Mouse (Mus musculus) cerebellum, adult 9-11 months (tissue): Measurements from ENCODE around the gene Fgf5.

Experiments used
- DNase-seq: peaks from one replicate; pipeline ENCODE4 v3.0.0; 2022

The Fgf5 gene

GRCm38 (mm10) chr5:98253838-98254821 is at the start of gene Fgf5:
TSS of gene Fgf5 (plus strand) at chr5:98254184.
- DNase-seq, result peak; percentile 36

GRCm38 (mm10) chr5:98212501-98212900 is 41.5 kb upstream of the Fgf5 start:
- DNase-seq, result no peak

DNA sequence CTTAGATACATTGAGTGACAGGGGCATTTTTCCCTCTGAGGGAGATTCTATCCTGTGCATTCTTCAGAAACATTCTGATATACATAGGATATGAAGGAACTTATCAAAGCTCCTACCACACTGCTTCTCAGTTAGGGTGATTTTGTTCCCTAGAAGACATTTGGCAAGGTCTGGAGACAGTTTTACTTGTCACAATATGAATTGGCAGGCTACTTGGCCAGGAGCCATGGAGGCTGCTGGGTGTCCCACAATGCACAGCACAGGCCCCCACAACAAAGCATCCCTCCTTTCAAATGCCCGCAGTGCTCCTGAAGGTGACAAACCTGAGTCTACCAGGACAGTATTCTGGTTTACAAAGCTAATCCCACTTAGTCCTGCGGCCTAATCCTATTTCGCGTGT is 32.0 kb upstream of the Fgf5 start:
- no peak for DNase-seq

DNA sequence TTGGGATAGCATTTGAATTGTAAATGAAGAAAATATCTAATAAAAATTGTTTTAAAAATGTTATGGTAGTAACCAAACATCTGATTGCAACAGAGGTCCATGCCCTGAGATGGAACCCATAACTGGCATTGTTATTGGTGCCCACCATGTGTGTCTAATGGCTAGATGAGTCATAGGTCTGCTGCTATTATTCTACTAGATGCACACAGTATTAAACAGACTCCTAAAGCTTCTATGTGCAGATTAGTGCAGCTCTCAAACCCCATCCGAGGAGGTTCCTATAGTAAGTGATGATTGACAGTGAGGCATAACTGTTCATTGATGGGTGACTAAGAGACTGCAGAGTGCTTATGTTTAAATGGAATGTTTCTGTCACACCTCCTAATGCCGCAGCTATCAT is 27.3 kb upstream of the Fgf5 start:
- DNase-seq, result no peak

DNA sequence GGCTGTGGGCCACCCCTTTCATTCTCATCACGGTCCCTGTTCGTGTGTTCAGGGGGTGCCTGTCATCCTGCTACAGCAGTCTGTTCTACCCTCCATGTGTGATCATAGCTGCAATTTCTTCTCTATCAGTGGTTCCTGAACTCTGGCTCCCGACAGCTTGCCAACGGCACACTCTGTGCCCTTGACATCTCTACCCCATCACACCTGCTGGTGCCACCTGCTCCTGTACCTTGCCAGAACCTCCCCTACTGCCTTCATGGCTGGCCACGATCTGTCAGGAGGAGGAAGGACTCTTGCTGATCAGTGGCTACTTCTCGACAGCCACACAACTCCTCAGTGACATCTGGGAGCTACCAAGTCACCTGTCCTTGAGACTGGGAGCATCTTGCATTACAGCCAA is 24.5 kb upstream of the Fgf5 start:
- DNase-seq, result peak; percentile 82

GRCm38 (mm10) chr5:98238466-98238865 is 15.5 kb upstream of the Fgf5 start:
- DNase-seq, result no peak

DNA sequence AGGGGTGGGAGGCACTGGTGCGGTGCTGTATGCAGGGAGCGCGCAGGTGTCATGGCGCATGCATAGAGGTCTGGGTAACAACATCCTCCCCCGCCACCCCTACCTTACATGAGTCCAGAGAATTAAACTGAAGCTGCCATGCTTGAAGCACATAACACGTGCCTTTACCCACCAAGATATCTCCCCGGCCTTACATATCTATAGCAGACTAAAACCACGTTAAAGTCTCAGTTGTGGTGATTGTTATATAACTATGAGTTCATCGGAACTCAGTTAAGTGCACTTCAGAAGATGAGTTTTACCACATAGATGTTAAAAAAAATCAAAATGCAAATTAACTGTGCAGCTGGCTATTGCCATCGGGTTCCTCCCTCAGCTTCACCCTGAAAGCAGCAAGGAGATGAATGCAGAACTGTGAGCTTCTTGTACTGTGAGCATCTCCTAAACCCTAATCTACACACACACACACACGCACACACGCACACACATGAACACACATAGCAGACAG is 12.6 kb upstream of the Fgf5 start:
- DNase-seq, result no peak

DNA sequence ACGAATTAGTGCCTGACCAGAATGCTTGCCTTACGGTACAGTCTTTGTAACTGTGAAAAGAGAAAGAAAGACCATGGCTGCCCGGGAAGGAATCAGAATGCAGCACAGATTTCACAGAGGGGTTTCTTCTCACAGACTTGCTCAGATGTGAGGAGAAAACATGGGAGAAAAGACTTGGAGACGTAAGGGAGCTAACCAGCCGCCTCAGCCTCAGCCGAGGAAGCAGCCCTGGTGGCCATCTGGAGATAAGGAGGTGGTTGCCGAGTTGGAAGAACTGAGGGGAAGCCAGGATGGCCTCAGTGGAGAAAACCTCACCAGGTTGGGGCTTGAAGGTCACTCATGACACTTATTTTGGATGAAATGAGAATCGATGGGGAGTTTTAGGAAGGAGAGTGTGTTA is 8.7 kb upstream of the Fgf5 start:
- DNase-seq, result no peak

DNA sequence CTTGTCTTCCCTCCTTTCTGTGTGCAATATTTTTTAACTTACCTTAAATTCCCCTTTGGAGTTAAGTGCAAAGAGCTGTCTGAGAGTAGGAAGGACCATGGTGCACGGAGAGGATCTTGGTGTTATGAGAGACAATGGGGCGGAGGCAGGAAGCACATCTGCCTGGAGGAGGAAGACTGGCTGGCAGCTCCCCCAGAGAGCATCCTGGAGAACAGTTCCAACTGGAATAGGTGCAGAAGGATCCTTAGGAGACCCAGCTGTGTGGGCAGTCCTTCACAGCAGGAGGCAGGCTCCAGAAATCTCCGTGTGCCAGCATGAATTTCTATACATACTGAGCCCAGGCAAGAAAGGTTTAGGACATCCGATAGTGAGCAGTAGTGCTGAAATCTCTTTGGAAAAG is 8.0 kb upstream of the Fgf5 start:
- no peak for DNase-seq

DNA sequence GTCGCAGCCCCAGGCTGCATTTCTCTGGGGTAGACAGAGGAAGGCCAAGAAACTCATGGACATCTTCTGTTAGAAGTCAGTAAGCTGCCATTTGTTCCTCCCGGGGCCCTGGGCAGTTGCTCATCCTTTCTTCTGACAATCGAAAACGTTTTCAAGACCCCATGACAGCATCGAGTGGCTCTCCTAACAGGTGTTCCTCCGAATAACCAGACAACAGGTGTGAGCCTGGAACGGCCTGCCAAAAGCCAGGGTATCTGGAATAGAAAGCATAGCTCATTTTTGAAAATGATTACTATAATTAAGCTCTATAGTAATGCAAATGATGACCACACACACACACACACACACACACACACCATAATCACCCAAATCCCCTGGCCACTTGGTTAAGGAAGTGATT is 7.2 kb upstream of the Fgf5 start:
- no peak for DNase-seq

- no peak for DNase-seq
Measured at GRCm38 (mm10) chr5:98247516-98247915, 6.5 kb upstream of the Fgf5 start.

- no peak for DNase-seq
Measured at GRCm38 (mm10) chr5:98253147-98253546, 837 bp upstream of the Fgf5 start.

DNA sequence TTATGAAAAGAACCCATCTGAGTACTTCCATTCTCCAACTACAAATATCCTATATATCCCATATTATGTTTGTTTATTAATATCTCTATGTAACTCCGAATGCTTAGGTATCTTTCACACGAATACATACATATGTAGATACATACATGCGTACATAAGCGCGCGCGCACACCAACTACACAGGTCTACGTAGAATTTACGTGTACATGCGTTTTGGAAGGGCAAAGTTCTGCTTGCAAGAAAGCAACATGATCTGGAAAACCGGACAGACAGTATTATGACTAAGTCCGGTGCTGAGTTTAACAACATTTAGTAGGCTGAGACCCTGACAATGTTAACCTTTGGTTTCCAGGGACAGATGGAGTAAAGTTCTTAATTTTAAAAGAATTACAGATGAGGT is 1.2 kb downstream of the Fgf5 start:
- no peak for DNase-seq

GRCm38 (mm10) chr5:98255760-98256490 is 1.9 kb downstream of the Fgf5 start:
- peak; percentile 34 for DNase-seq

GRCm38 (mm10) chr5:98275318-98275818 is 21.4 kb downstream of the Fgf5 start:
- DNase-seq, result no peak

DNA sequence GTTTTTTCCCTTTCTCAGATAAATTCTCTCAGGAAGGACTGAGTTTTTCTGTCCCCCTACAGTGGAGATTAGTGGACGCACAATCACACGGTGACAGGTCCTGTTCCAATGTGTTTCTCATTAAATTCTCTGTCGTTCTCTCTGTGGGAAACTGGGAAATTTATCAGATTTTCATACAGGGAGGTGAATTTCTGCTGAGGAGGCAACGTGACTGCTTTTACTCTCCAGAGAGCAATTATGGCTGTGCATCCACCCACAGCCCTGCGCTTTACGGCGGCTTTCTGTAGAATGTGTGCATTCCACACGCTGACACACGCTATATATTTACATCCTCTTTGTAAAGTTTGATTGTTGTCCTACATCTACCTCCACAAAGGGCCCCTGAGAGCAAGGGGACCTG is 28.0 kb downstream of the Fgf5 start:
- no peak for DNase-seq

DNA sequence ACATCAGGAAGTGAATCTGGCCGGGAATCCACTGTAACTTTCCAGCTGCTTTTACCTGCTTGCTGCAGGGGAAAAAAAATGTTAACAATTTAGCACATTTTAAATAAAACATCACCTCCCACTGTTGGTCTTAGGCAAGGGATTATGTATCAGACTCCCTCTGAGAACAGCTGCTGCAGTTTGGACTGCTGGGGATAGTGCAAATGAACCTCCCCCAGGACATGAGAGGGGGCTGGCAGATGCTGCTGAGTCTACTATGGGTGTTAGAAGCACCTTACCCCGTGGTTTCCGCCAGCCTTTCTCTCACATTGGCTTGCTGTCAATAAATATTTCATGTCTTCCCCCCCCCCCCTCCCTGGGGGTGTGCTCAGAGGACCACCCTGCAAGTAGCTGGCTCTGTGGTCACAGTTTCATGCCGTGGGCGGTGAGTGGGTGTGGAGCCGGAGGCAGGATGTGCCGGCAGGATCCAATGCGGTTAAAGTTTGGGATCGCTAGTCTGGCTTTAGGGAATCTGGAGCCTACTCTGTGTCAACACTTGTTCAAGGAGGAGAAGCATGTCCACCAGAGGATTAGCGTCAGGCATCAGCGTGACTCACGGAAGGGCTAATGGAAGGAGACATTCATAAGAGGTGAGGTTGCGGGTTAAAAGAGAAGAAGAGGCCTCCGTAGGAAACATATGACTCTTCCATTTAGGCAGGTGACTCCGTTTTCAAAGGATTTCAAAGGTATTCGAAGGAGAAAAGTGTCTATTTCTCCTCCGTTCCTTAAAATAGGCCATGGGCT is 29.9 kb downstream of the Fgf5 start:
- no peak for DNase-seq

DNA sequence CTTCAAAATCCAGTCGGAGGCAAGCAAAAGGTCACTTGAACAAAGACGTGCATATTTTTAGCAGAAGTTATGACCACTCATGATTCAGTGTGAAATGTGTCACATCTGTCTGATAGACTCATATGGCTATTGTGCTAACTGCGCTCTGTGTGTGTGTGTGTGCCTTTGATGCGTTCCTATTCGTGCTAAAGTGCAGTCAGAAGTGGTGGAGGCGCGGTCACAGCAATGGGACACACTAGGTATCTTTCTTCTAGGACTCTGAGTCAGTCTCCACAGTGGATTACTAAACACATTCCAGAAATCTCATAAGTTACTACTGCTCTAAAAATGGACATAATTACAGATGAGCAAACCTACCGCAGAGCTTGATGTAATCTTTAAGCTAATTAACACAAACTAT is 36.7 kb downstream of the Fgf5 start:
- no peak for DNase-seq

DNA sequence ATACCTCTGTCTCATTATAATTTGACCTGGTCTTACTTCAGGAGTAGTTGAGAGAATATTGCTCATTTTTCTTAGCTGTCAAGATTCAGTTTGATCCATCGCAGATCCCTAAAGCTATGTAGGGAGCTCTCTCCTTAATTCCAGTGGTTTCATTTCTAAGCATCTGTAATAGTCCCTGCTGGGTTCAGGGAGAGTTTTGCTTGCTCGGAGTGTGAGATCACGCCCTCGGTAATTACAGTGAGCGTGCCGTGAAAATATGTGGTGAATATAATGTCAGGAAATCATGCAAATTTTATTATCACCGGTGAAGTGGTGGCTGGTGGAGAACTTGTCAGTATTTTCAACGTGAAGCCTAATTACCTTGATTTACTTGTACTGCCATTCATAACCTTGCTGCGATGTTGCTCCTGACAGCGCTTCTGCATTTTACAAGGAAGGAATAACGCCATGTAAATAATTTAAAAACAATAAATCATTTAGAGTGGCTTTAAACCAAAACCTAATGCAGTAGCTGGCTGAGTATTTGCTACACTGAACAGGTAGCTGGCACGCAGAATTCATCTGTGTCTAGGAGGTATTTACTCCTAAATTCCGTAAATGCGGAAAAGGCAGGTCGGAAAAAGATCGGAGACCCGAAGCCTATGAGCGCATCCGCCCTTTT is 38.5 kb downstream of the Fgf5 start:
- DNase-seq, result no peak

GRCm38 (mm10) chr5:98293049-98293715 is 39.2 kb downstream of the Fgf5 start:
- DNase-seq, result no peak

DNA sequence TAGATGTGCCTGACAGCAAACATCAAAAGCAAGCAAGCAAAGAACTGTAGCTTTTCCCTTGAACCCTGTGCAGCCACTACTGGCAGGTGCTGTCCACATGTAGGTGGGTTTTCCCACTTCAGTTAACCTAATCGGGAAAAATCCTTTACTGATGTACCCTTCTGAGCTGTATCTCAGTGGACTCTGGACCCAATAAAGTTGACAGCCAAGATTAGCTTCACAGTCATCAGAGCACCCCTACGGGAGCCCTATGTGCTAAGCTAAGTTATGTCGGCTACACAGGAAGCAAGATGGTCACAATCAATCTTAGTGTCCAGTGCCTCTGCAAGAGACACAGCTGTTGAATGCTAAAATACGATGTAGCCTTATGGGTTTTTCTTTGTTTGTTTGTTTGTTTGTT is 46.1 kb downstream of the Fgf5 start:
- no peak for DNase-seq

GRCm38 (mm10) chr5:98305673-98306072 is 51.7 kb downstream of the Fgf5 start:
- DNase-seq, result no peak
